Mouse (Mus musculus) kidney, postnatal 36 days (tissue): Measurements from ENCODE around the gene Gpr39.
A peak's percentile ranks its signal among the peaks of the same experiment; 100 is the strongest.

Experiments used
- DNase-seq, 2 experiments: peaks; one replicate each; pipeline ENCODE4 v3.0.0; 2021 to 2022; ENCODE audit warnings: mixed read lengths in 2 of 2

Gene Gpr39

DNA sequence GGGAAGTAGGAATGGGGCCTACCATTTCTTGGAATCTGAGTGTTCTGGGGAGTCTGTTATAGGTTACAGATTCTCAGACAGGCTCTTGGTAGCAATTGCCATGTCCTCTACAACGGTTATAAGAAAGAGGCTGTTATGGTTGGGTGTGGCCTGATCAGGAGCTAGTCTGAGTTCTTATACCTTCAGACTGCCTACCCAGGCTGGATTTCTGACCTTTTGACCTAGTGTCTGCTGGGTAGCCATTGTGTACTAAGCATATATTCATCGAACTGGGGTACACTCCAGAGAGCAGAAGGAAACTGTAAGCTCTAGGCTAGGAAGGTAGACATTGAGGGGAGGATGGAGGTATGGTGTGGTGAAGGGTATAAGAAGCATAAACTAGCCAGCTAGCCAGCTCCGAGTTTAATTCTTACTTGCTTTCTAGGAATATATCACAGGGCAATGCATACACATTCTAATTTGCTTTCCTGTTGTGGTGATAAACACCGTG, 24.4 kb downstream of the Gpr39 start:
- DNase-seq = no peak

DNA sequence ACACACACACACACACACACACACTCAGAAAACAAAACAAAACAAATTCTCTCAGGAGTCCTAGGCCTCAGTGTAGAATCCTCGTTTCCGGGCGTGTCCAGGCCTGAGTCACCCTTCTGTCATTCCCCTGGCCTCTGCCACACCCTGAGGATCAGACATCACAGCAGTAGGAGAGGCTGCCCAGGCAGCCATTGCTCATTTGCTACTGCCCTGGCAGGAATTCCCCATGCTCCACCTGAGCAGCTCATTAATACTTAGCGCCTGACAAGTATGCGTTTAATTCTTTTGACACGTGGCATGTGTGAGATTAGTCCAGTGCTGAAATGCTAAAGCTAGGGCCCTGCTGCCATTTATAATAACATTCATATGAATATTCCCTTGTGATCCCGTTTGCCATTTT, 25.0 kb downstream of the Gpr39 start:
- DNase-seq = peak; percentile 15 to 32

DNA sequence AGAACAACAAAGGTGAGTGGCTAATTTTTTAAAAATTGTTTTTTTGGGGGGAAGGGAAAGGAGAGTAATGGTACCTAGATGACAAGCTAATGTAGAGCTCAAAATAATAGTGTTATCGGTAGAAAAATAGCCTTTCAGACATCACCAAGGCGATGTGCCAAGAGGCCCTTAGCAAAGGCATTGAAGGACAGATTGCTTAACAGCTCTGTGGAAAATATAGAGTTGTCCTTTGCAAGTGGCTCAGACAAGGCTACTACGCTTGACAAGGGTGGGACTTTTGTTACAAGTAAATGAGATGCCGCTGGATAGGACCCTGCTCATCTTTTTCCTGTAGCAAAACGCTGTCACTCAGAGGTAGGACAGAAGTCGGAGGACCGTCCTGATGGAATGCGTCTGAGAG, 25.5 kb downstream of the Gpr39 start:
- DNase-seq = peak; percentile 12 to 24

DNA sequence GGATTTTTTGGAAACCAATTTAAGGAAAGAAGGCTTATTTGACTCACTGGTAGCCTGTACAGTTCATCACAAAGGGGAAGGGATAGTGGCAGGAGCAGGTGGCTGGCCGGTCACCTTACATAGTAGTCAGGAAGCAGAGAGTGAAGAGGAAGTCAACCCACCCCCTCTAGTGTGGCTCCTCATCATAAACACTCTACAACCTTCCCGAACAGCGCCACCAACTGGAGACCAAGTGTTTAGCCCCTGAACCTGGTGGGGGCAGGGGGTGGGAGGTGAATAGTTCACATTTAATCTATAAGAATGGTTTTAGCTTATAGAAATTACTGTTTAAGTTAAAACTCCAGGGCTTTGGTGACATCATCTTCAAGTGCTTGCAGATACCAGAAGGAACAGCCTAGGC, 28.6 kb downstream of the Gpr39 start:
- no peak for DNase-seq

DNA sequence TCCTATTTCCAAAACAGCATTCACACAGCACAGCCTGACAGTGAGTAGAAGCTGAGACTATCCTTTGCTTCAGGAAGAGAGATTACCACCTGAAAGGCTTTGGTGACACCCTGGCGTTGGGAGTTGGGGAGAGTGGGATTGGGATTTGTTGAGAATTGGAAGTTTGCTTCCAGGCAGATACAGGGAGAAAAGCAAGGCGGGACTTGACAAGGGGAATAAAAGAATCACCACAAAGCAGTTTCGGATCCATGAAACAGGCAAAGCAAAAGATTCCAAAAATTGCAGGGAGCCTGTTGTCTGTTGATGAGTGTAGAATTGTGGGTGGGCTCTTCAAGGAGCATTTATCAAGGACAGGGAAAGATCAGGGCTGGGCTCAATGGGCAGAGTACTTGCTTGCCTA, 38.5 kb downstream of the Gpr39 start:
- DNase-seq = no peak

DNA sequence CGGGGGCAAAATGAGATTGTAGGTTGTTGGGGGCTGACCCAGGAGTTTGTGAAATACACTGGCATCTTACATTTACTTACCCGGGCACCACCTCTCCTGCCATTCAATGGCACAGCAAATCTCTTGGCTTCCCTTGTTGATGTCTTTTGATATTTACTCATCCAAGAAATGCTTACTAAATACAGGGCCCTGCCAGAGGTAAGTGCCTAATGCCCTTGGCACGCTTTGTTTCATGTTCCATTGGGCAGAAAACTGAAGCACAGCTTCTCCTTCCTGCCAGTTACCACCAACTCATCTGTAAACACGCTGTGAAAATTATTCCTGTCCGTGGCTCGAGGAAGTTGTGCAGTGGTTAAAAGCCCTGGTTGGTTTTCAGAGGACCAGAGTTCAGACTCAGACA, 39.4 kb downstream of the Gpr39 start:
- DNase-seq = no peak

DNA sequence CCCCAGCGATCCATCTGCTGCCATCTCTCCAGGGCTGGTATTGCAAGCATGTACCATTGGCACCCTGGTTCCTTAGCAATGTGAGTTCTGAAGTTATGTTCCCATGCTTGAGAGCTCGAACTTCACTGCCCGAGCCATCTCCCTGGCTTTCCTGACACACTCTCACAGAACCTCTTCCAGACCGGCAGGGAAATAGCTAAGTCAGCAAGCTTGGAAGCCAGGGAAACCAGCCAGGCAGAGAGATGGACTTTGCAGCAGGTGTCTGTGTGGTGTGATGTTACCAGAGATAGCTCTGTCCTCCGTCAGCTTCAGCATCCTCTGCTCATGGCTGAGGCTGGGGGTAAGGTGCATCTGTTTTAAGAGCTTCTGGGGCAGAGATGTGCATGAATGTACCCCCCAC, 41.1 kb downstream of the Gpr39 start:
- peak; percentile 7 to 34 for DNase-seq

DNA sequence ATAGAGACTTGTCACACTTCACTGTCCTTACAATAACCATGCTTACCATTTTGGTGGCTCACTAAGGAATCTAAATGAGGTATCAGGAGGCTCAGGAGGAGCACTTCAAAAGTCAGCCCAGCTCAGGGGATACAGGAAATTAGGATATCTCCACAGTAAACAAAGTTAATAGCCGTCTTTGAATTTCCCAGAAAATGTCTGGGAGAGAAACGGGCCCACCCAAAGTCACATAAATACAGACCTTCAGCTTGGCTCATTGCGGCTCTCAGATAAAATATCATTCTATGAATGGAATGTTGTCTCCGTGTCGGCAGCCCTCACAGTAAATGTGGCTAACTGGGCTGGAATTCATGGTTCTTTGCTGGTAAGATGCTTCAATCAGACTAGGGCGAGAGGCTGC, 42.3 kb downstream of the Gpr39 start:
- DNase-seq = no peak

DNA sequence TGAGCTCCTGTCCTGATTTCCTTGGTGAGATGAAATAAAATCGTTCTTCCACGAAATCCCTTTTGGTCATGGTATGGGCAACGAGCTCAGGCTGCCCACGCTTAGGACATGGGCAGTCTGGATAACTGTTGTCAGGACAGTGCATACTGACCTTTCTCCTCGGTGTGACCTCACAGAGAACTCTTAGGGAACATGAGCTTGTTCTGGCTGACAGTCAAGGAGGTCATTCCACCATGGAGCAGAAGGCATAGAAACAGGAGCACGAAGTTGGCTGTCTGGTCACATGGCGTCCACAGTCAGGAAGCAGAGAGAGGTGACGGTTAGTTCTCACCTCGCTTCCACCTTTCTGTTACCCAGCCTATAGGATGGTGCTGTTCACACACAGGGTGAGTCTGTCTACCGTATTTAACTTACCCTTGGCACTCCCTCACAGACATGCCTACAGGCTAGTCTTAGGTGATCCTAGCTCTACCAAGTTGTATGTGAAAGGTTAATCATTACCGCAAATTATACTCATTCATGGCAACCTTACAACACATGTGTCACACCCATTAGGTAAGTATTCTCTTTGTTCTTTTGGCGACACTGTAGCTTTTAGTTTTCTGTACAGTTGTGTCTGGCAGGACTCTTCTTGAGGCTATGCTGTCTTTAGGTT, 44.4 kb downstream of the Gpr39 start:
- no peak for DNase-seq

DNA sequence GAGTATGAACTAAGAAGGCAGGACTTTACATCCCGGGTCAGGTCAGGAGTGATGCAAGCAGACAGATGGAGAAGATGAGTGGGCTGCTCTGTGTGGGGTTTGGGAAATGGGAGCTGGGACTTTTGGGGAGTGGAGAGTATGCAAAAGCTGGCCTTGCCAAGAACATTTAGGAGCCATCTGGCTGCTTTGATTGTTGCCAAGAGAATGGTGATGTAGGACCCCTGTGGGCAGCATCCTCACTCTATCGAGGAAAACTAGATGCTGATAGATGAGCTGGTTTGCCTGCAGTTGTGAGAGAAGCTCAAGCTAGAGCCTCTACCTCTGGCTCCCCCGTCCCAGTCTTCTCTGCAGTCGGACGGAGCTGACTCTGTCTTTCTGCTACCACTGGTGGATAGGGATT, 47.5 kb downstream of the Gpr39 start:
- DNase-seq = no peak

DNA sequence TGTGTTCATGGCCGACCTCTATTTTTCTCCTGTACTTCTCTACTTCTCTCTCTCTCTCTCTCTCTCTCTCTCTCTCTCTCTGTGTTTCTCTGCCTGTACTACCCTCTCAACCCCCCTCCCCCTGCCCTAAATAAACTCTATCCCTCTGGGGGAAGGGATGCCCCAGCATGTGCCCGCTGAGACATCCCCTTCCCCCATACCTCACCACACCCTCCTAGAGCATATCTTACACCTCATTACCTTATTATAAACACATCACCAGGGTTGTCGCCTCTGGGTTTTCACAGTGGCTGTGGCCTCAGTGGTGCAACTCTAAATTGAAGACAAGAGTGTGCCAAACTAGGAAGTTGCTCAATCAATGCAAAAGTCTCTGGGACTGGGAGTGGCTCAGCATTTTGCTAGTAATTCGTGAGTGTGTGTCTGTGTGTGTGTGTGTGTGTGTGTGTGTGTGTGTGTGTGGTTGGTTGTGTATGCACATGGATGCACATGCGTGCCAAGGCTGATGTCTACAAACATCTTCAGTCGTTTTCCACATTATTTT, 52.3 kb downstream of the Gpr39 start:
- DNase-seq = no peak

DNA sequence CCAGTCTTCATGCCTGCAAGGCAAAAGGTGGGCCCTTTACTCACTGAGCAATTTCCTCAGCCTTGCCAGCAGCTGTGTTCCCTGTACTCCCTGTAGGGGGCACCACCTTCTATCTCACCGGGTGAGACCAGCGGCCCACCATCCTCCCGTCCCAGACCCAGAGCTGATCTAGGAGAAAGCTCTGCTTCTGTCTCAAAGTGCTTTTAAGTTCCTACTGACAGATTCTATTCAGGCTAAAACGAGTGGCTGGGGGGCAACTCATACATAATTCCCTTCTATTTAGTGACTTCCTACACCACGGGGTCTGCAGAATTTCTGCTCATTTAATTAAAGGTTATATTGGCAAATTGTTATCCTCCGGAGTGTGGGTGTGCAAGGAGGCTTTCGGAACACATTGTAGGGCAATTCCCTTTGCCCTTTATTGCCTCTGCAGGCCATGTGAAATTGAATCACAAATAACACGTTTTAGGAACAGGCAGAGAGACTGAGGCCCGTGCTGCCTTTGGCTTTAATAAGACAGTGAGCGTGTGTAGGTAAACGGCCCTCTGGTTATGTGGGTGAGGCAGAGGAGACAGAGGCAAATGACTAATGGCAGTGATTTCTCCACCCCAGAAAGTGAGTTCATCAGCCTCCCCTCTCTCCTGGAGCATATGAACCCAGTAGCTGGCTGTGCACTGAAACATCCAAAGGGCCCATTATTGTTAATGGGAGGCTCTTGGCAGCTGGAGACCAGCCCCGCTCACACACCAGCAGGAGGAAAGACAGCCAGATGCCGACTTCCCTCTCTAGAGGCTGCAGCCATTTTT, 53.1 kb downstream of the Gpr39 start:
- no peak for DNase-seq

DNA sequence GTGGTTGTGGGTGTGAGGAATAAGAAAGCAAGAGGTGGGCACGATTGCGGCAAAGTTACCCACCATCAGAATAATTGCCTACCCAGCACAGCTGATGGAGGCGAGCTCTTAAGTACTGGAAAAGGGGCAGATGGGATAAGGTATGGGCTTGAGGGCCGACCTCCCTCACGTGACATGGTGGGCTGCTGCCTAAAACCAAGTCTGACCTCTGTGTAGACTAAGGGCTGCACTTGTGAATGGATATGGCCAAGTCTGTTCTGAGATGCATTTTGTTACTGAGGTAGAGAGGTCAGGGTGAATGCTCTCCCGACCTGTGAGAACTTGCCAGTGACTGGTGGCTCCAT, 53.7 kb downstream of the Gpr39 start:
- DNase-seq = no peak

DNA sequence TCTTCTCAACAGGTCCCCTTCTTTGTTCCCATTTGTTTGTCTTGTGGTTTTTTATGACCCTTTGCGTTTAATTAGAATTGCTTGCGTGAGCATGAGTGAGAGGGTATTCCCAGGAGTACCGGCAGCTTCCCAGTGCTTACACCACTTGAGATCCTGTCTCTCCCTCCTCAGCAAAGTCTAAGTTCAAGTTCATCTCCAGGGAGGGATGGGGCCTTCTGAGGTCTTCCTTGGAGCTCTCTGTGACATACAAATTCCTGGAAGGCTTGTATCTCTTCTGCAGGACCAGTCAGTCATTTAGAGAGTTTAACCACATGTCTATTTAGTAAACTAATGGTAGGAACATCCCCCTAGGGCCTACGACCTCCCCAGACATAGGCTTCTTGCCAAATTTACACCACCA, 55.1 kb downstream of the Gpr39 start:
- no peak for DNase-seq

DNA sequence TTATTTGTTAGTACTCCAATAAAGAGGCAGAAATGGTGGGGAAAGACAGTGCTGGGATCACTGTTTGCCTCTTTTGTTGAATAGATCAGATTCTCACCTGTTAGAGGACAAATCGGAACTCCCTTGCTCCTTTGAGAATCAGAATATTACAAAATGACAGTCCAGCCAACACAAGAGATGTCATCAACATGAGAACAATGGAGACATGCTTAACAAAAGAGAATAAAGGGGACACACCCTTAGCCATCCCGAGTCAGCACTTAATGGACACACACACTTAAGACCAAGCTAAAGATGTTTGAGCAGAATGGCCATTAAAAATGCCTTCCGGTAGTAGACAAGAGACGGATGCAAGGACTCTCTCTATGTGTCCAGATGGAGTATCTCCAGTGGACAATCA, 68.0 kb downstream of the Gpr39 start:
- no peak for DNase-seq

DNA sequence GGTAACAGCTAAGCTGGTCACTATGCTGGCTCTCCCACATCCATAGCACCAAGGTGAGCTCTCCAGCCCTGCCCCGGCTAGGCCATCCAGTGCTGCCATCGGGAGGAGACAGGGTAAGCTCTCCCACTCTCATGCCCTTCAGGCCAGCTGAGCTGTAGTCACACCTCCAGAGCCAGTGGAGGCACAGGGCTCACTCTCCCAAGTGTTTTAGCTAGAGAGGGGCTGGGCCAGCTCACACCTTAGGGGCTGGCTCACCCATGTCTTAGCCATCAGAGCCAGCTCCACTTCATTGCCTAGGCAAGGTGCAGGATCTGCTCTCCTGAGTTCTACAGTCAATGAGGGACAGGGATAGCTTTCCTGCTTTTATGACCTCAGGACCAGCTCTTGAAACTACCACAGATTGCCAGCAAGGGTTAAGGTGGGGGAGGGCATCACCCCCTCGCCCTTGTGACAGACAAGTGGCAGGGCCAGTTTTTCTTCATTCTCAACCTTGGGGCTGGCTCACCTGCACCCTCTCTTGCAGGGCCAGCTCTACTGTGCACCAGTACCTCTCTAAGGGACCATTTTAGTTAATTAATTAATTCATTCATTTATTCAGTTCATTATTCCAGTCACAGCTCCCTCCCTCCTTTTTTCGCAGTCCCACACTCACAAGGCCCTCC, 78.7 kb downstream of the Gpr39 start:
- peak; percentile 15 to 28 for DNase-seq

DNA sequence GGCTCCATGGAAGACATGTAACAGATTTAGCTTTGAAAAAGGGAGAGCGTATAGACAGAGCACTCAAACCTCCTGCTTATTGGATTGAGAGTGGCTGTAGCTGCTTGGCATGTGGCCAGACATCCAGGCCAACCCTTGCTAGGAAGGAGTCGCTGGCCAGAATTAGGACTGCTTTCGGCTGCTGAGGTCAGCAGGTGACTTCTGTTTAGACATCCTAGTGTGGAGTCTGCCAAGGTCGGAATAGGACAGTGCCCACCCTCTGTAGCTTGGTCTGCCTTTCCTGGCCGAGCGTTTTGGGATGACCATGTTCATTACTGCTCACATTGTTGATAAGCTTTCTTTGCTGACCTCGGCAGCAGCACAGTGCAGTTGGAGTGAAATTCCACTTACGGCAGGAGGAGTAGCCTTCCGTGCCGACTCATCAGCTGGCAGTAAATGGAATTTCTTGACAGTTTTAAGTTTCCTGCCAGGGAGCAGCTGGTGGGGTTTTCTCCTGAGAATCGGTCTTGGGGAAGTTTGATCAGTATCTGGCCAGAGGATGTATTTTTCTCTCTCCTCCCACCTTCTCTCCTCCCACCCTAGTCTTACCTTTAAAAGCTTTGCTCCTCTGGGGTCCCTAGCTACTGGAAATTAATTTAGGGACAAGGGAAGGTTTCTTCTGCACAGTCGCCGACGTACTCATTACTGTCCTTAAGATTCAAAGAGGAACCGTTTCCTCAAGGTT, 83.3 kb downstream of the Gpr39 start:
- peak in 1 of 2 experiments; percentile 48 for DNase-seq

DNA sequence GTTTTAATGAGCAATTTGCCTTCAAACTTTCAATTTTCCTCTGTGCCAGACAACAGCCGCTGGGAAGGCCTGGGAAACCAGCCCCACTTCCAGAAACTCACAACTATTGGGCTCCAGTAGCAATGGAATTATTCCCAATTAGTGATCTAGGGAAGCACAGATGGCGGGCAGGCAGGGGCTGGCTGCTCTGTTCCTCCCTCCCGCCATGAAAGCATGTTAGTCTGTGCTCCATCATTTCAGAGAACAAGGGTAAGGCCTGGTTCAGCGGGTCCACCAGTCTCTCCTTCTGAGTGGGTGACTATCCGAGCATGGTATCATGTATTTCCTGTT, 83.9 kb downstream of the Gpr39 start:
- no peak for DNase-seq

DNA sequence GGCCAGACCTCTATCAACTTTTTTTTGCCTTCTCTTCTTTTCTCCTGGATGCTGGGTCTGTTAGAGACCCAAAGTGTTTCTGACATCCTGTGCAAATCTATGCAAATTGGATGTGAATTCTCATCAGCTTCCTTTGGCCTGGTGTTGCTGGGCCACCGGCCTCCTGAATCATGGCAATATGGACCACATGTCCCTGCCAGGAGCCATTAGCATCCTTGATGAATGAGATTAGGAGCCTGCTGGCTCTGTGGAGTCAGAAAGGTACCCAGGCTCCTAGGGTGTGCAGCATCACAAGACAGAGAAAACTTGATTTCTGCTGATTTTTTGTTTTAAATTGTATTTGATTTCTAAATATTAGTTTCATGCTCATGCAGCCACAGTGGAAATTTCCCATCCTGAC, 85.3 kb downstream of the Gpr39 start:
- no peak for DNase-seq

DNA sequence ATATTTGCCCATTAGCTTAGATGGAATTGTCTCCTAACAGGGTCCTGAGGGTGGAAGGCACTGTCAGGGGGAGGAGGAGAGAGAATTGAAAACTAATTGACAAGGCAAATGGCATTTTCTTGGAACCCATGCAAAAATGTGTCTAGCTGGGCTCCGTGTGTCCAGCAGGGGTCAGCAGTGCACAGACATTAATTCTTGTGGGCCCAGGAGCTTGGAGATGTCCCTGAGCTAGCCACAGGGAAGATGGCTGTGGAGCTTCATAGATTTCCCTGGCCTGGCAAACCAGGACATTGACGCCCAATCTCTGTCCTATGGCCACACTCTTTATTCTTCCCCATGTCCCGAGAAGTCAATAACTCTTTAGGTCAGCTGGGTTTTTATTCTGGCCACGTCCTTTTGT, 113.0 kb downstream of the Gpr39 start:
- DNase-seq = peak; percentile 45 to 86

DNA sequence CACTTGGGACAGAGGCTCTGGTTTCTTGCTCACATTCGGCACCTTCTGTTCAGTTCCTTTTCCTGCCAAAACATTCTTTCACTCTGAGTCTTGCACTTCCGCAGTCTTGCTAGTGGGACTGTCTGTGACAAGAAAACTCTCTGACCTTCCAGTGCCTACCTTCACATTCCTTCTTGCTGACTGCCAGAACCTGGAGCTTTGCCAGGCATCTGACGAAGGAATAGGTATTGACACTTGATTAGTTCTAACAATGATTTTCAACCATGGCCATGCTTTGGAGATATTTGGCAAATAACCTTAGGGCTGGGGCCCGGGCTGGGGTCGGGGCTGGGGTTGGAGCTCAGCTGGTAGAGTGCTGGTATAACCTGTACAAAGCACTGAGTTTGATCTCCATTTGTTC, 123.7 kb downstream of the Gpr39 start:
- DNase-seq = peak in 1 of 2 experiments; percentile 8

DNA sequence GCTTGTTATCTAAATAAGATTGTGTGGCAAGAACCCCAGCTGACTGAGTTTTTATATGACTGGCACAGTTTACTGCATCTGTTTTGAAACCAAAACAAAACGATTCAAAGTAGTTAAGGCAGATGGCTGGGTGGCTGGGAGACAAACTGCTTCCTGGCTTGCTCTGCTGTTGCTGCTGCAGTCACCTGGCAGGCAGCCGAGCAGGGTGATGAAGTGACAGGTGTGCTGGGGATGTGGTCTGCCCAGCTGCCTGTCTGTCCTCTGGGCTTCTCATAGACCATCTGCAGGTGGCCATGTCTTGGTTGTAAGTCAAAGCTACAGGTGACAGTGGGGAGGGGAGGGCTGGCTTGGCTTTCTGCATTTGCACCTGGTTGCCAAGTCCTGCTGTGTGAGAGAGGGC, 131.6 kb downstream of the Gpr39 start:
- DNase-seq = peak in 1 of 2 experiments; percentile 33

DNA sequence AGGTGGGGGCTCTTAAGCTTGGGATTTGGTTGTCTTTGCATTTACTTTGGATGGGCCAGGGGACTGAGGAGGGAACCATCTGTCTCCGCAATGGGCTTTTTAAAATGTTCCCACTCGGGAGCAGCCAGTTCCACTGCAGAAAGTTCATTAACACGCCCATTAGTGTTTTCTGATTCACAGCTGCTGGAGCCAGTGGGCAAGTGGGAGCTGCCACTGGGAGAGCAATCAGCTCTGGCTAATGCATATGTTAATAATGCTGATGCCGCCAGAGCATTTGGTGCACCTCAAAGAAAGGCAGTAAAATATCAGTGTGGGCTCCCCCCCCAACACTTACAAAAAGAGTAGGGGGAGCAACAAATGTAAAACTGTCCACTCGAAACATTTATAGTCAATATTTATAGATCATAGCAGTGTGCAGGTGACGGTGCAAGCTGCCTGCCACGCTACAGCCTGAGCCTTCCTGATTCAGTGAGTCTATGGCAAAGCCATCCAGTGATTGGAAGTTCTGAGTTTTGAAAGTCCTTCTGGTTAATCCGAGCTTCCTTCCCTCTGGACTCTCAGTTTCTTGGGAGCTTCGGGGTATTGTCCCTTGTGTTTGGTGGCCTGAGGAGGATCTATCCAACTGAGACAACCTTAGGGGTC, 136.5 kb downstream of the Gpr39 start:
- no peak for DNase-seq
